Mouse (Mus musculus): Measurements from ENCODE around the gene Rasd1. TPM values are rescaled to one million over a fixed set of nuclear protein-coding genes. Genes with fewer than 3 reads are reported as not detected.
"Not testable (repeated sequence)": the region's sequence is repeated elsewhere in the genome, so short reads cannot be mapped to it uniquely, and the experiment has no call there.

Rasd1 gene
- total RNA-seq, 2 experiments from 2014 or later = 1.9 to 5.2 TPM

DNA sequence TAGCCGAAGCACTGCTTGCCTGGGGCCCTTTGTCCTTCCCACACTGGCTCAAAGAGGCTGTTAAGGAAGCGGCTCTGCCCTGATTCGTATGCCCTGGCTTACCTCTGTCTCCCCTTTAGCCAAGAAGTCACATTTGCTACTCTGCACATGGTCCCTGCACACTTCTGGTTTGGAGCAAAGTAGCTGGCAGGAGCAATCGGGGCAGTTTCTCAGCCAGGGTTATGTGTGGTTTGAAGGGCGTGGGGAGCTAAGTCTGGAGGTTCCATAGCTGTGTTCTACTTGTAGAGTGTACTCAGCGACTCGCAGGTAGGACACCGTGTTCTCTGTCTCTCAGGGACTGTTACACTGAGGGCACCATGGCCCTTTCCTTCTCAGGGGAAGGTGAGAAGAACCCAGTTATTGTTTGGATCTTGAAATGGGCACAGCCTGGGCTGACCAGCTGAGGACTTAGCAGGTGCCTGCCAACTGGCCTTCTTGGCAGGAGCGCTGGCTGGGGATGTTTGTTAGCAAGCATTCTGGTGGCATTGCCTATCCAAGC is 3.3 kb downstream of the Rasd1 start:
- DNase-seq (ENCODE audit: low spot score) = no peak

GRCm38 (mm10) chr11:59960476-59961337 is 4.0 kb downstream of the Rasd1 start:
- DNase-seq (ENCODE audit: low spot score) = no peak

DNA sequence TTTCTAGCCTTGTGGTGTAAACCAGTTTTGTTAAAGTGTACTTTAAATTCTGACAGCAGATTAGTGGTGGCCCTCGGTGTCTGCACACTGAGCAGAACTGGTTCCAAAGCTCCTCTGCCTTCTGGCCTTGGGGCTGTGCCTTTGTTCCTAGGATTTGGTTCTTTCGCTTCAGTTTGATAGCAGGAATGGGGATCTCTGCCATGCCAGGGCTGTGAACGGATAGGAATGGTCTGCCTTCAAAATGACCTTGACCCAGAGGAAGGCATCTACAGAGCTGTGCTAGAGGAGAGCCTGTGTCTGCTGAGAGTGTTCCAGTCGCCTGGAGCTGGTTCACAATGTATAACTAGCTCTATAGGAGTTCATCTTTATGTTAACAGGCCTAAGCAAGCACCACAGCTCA is 5.3 kb downstream of the Rasd1 start:
- DNase-seq (ENCODE audit: low spot score) = no peak

GRCm38 (mm10) chr11:59956749-59957148 is 8.0 kb downstream of the Rasd1 start:
- DNase-seq (ENCODE audit: low spot score) = no peak

GRCm38 (mm10) chr11:59952892-59953291 is 11.9 kb downstream of the Rasd1 start:
- DNase-seq (ENCODE audit: low spot score) = no peak

DNA sequence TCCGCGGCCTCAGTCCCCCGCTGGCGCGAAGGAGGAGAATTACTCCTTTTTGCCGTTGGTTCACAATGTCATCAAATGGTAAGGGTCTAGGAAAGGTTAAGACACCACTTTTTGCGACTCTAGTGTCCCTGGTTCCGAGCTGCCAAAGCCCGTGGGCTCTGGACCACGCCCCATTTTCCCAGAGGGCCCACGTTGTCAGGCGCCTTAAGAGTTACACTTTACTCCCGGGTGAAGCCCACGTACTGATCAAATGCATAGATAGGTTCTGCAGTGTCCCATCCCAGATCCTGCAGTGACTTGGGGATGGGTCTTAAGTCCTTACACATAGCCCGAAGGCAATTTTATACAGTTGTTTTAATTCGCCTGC is 16.4 kb downstream of the Rasd1 start:
- DNase-seq (ENCODE audit: low spot score) = peak; percentile 9

- peak; percentile 94 for DNase-seq (ENCODE audit: low spot score)
These were observed 16.9 kb downstream of the Rasd1 start, which contains the start of gene Med9 for GRCm38 (mm10) chr11:59947752-59948400. Gene Med9 (plus strand): TSS chr11:59948206.

GRCm38 (mm10) chr11:59944855-59945254 is 19.9 kb downstream of the Rasd1 start:
- not testable (repeated sequence) for DNase-seq (ENCODE audit: low spot score)

GRCm38 (mm10) chr11:59941391-59941790 is 23.4 kb downstream of the Rasd1 start:
- DNase-seq (ENCODE audit: low spot score) = no peak

- DNase-seq (ENCODE audit: low spot score) = no peak
These were observed 24.1 kb downstream of the Rasd1 start for GRCm38 (mm10) chr11:59940645-59941044.

- no peak for DNase-seq (ENCODE audit: low spot score)
These were observed 24.9 kb downstream of the Rasd1 start for GRCm38 (mm10) chr11:59939821-59940220.

DNA sequence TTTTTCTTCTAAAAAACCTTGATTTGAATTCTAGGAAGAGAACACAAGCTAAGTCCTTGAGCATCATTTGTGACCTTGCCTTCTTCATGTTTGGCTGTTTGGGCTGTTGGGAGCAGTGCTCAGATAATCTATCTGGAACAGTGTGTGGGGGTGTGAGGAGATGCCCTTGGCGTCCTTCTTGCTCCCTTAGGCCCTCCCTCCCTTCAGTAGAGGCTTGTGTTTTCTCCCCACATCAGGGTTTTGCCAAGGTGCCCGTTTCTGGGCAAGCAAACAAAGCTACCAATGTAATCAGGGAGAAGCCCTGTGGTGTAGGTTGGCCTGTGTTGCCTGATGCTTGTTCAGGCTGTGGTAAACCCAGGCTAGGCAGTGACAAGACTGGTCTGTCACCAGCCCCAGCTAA is 27.1 kb downstream of the Rasd1 start:
- no peak for DNase-seq (ENCODE audit: low spot score)

DNA sequence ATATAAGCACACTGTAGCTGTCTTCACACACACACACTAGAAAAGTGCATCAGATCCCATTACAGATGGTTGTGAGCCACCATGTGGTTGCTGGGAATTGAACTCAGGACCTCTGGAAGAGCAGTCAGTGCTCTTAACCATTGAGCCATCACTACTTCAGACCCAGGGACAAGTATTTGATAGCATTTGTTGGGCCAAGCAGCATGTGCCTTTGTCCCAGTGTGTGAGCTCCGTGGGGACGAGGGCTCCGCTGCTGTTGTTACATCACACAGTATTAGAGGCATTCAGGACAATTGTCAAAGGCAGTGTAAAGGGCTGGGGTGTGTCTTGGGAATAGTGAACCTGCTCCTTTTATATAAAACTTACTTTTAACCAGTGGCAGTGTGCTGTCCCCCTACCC is 27.7 kb downstream of the Rasd1 start:
- DNase-seq (ENCODE audit: low spot score) = no peak

DNA sequence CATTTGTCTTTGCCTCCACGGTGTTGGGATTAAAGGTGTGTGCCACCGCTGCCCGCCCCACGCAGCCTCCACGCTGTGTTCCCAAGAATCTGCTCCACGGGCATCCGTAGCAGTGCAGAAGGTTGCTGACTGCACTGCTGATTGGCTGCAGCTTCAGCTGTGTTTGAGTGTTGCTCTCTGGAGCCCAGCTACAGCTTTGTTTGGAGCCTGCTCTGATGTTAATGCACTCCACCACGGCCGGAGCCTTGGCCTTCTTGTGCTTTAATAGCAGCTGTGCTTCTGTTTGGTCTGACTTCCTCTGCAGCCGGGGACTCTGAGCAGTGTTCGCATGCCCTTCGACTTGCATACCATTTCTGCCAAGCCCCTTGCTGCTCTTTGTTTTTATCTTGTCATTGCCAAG is 30.8 kb downstream of the Rasd1 start:
- no peak for DNase-seq (ENCODE audit: low spot score)

DNA sequence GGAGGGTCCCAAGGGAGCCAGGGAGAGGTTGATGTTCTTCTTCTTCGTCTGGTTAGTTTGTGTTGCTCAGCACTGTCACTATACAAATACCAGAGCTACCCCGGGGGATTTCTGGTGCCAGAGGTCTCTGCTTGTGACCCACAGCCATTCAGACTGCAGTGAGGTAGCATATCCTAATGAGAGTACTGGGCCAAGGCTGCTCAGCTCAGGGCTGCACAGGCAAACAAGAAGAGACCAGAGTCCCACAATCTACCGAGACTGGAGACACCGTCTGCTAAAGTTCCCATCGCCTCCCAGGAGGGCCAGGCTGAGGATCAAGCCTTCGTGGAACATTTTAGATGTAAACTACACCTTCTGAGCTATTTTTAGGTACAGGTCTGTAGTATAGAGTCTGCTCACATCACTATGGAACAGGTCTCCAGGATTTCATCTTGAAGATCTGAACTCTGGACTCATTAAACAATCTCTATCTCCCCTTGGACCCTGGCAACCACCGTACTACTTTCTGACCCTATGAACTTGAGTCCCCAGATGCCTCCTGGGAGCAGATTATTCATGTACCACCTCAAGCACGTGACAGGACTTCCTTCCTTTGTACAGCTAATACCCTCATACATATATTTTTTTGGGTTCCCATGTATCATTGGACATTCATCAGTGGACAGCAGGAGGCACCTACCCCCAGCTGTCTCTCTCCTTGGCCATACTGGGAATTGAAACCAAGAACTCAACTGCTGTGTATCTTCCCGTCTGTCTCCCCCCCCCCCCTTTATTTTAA is 32.0 kb downstream of the Rasd1 start:
- DNase-seq (ENCODE audit: low spot score) = no peak

DNA sequence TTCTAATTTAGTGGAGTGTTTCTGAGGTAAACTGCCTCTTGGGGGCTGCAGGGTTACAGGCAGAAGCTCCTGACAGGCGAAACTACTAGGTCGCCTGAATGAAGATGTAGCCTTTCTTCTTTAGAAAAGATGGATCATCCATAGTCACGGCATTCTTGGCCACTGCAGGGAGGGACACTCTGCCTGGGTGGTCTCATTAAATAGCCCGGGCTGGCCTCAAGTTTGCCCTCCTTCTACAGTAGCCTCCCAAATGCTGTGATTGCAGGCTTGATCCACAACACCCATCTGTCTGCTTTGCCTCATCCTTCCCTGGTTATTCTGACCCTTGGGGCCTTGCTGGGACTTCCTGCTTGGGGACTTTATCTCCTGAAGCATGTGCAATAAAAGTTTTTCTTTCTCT is 34.7 kb downstream of the Rasd1 start:
- no peak for DNase-seq (ENCODE audit: low spot score)

DNA sequence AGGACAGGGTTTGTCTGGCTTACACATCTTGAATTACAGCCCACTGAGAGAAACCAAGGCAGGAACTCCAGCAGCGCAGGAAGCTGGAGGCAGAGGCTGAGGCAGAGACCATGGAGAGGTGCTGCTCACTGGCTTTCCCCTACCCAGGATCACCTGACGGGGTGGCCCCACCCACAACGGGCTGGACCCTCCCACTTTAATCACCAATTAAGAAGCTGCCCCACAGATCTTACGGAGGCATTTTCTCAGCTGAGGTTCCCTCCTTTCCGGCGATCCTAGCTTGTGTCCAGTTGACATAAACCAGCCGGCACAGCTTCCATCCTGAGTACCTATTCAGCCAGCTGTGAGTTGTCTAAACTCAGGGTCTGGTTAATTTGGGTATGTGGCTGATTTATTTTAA is 43.5 kb downstream of the Rasd1 start:
- no peak for DNase-seq (ENCODE audit: low spot score)

GRCm38 (mm10) chr11:59920331-59920730 is 44.4 kb downstream of the Rasd1 start:
- no peak for DNase-seq (ENCODE audit: low spot score)

DNA sequence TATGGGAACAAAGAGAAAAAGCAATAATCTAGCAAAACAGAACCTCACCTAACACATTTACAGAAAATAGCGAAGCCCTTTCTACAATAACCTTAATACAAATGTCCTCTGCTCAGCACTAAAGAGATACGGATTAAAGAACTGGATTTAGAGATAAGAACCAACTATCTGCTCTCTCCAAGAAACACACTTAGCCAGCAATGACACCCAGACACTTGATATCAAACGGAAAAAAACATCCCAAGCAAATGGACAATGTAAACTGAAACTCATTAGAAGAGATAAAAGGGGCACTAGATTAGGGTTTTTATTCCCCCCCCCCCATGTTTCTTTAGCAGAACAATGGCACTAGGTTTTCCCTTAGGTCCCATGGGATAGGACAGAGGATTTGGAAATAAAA is 45.3 kb downstream of the Rasd1 start:
- DNase-seq (ENCODE audit: low spot score) = no peak

- no peak for DNase-seq (ENCODE audit: low spot score)
These were observed 46.7 kb downstream of the Rasd1 start for GRCm38 (mm10) chr11:59918014-59918413.

DNA sequence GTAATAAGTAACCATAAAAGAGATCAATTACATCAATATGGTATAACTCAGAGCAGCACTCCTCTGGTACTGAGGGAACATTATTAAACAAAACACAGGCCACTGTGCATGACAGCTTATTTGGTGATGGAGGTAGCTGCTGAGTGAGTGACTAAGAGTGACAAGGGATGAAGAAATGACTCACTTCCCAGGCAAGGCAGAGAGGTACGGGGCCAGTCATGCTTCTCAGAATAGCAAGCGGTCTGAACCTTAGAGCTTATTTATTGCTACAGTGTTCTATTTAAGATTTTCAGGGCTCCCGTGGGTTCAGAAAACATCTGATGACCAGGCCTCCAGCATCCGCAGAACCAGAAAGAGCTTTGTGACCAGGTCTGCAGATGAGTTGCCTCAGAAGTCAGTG is 51.0 kb downstream of the Rasd1 start:
- DNase-seq (ENCODE audit: low spot score) = no peak

Data from gastrocnemius, adult 18-20 months (tissue).